Mouse (Mus musculus) layer of hippocampus, postnatal 10 days (tissue): ENCODE results near the gene Vps52. TPM values are rescaled to one million over a fixed set of nuclear protein-coding genes. Genes with fewer than 3 reads are reported as not detected.
A peak's percentile ranks its signal among the peaks of the same experiment; 100 is the strongest.
"Not testable (repeated sequence)": the region's sequence is repeated elsewhere in the genome, so short reads cannot be mapped to it uniquely, and the experiment has no call there.

Experiments
- DNase-seq, 2 experiments: peaks; one replicate each; pipeline ENCODE4 v3.0.0; 2021; ENCODE audit warnings: low spot score in 2 of 2
- total RNA-seq, 2 experiments: library from RNA; stranded (reverse); gene quantifications; 2 replicates each; pipeline ENCODE4 v1.2.3; 2021

Gene Vps52
- total RNA-seq, 2 experiments from 2014 or later = 80.4 to 81.7 TPM

- no peak for DNase-seq
These were observed 7.3 kb downstream of the Vps52 start for GRCm38 (mm10) chr17:33962876-33963275.

GRCm38 (mm10) chr17:33965082-33965845 is 9.7 kb downstream of the Vps52 start:
- no peak for DNase-seq

GRCm38 (mm10) chr17:33965846-33966550 is 10.4 kb downstream of the Vps52 start:
- DNase-seq = no peak

GRCm38 (mm10) chr17:33968489-33968888 is 12.9 kb downstream of the Vps52 start:
- DNase-seq = peak; percentile 78 to 84

GRCm38 (mm10) chr17:33968927-33969326 is 13.3 kb downstream of the Vps52 start:
- no peak for DNase-seq

- no peak for DNase-seq
These were observed 13.8 kb downstream of the Vps52 start for GRCm38 (mm10) chr17:33969394-33969793.

GRCm38 (mm10) chr17:33972691-33973090 is 17.1 kb downstream of the Vps52 start:
- no peak for DNase-seq

GRCm38 (mm10) chr17:33973572-33973971 is 18.0 kb downstream of the Vps52 start:
- no peak for DNase-seq

GRCm38 (mm10) chr17:33977861-33978557 is 22.4 kb downstream of the Vps52 start:
- no peak for DNase-seq

- DNase-seq = no peak
These were observed 23.0 kb downstream of the Vps52 start for GRCm38 (mm10) chr17:33978631-33979031.

GRCm38 (mm10) chr17:33979512-33980050 is 24.0 kb downstream of the Vps52 start:
- DNase-seq = no peak

GRCm38 (mm10) chr17:33980181-33981035 is 24.8 kb downstream of the Vps52 start:
- no peak for DNase-seq

GRCm38 (mm10) chr17:33981192-33981909 is 25.7 kb downstream of the Vps52 start:
- DNase-seq = peak; percentile 83 to 87

GRCm38 (mm10) chr17:33982136-33982535 is 26.5 kb downstream of the Vps52 start:
- DNase-seq = peak; percentile 66 to 69

GRCm38 (mm10) chr17:33991788-33992664 is 36.4 kb downstream of the Vps52 start:
- DNase-seq = peak; percentile 65 to 68

- DNase-seq = no peak
These were observed 39.3 kb downstream of the Vps52 start for GRCm38 (mm10) chr17:33994959-33995358.

GRCm38 (mm10) chr17:33995651-33996050 is 40.0 kb downstream of the Vps52 start:
- DNase-seq = no peak

- not testable (repeated sequence) for DNase-seq
These were observed 41.4 kb downstream of the Vps52 start for GRCm38 (mm10) chr17:33997025-33997424.

- not testable (repeated sequence) for DNase-seq
These were observed 43.1 kb downstream of the Vps52 start for GRCm38 (mm10) chr17:33998697-33999096.
